Mouse (Mus musculus): Measurements from ENCODE around the gene Kxd1. TPM values are rescaled to one million over a fixed set of nuclear protein-coding genes. Genes with fewer than 3 reads are reported as not detected.

Gene Kxd1
- 10 to 100 TPM; 67.7 to 74.7 TPM for total RNA-seq (2021)
- long read RNA-seq, experiment 1, transcript Kxd1-201 (5 exons, 1,216 nt), result major isoform, 61 of 94 reads
- long read RNA-seq, experiment 1, partial matches to known transcripts, result 9 of 94 reads
- long read RNA-seq, experiment 1, other reads (novel, unspliced or antisense), result 23 of 94 reads
- long read RNA-seq, experiment 2, transcript Kxd1-201 (5 exons, 1,216 nt), result major isoform, 89 of 137 reads
- long read RNA-seq, experiment 2, partial matches to known transcripts, result 29 of 137 reads
- long read RNA-seq, experiment 2, other reads (novel, unspliced or antisense), result 17 of 137 reads

DNA sequence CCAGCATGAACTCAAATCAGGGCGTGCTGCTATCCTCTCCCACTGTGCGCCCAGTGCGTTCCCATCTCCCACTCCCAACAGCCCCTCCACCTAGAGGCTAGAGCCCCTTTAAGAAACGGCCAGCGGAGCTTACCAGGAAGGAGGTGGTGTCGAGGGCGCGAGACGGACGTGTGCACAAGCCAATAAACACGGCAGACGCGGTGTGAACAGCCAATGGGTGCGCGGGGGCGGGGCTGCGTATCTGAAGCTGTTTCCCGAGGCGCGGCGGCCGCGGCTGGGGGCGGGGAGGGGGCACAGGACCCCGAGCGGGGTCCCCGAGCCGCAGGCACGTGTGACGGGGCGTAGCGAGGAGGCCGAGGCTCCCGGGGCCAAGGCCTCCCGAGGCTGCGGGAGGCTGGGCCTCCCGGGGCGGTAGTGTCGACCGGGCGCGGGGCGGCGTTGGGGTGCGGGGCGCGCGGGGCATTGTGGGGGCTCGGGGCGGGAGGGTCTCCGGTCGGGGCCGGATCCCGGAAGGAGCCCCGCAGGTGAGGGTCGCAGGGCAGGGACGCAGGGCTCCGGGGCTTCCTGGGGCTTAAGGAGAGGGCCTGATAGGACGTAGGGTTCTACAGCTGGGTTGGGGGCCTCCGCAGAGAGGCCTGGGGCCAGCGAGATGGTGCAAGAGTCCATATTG is at the start of gene Kxd1, which contains the start of gene Fkbp8:
Gene Kxd1 (minus strand): TSS at position 445 of the 670 bp plus-strand sequence.
Gene Fkbp8 (plus strand): TSS at position 213 of the 670 bp plus-strand sequence.
- DNase-seq, result peak; percentile 95 to 100
- intact Hi-C loops (cut with DNase I), result no loop called here

GRCm38 (mm10) chr8:70577207-70577606 is 49.5 kb upstream of the Kxd1 start:
- intact Hi-C loops (cut with DNase I), result no loop called here
- DNase-seq, result no peak

- DNase-seq, result peak in 1 of 2 experiments; percentile 53
- intact Hi-C loops (cut with DNase I), result no loop called here
Measured at GRCm38 (mm10) chr8:70574915-70575314, 47.2 kb upstream of the Kxd1 start.

DNA sequence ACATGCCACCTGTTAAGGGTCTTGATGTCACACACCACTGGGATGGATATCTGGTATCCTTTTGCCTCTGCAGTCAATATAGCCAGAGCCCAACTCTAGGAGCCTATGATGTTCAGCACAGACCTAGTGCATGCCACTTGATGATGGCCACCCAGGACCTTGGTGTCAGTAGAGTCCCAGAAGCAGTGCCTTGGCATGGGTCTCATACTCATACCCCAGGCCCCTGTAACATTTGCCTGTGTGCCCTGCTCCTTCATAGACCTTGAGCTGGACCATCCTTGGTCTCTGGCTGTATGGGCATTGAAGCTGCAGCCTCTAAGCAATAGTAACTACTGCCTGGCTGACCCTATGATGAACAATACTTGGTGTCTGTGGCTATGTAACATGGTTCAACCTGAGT is 46.5 kb upstream of the Kxd1 start:
- DNase-seq, result no peak
- intact Hi-C loops (cut with DNase I), result no loop called here

DNA sequence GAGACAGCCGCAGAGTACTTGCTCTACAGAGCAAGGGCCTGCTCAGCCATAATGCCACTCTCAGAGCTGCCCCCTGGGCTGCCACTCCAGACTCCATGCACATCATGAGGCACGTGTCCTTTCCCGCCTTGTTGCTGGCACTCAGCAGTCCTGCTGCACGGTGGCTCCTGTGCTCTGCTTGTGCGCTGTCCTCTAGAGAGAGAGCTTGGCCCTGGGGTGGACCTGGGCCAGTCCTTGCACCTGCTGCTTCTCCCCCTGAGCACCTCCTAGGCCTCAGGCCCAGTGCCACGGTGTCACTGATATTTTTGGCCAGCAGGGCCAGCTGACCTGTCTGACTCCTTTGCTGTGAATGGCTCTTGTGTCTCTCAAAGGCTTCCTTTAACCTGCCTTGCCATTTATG is 43.2 kb upstream of the Kxd1 start:
- intact Hi-C loops (cut with DNase I), result no loop called here

DNA sequence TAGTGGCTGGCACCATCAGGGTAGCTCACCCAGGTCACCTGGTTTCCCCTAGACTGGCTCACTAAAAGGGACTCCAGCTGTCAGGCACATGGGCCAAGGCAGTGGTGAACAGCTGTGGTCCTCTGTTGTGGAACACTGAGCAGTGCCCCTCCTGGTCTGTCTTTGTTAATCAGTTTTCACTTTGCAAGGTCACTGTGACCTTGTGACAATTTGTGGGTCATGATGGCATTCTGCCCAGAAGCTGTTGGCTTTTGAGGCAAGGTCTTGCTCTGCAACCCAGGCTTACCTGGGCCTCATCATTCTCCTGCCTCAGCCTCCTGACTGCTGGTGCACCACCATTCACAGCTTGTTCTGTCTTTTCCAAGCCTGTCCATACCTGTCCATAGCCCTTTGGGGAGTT is 42.6 kb upstream of the Kxd1 start:
- DNase-seq, result no peak
- intact Hi-C loops (cut with DNase I), result no loop called here

More for the DNA sequence above, 43.2 kb upstream of the Kxd1 start:
- DNase-seq, result peak; percentile 56 to 73

DNA sequence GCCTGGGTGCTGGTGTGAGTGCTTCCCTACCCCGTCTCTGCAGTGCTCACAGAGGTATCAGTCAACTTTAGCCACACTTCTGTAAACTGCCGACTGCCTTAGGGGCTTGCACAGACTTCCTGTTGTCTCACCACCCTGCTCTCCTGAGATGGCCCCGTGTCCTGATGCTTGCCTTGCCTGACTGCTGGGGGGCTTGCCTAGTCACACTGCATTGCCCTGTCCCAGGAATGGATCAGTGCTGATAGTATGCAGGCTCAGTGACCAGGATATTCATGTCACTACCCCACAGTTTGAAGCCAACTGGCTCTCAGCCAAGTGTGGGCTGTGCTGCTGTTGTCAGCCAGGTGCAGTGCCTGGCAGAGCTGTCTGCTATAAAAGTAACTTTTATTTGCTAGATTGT is 37.8 kb upstream of the Kxd1 start:
- no peak for DNase-seq
- intact Hi-C loops (cut with DNase I), result no loop called here

DNA sequence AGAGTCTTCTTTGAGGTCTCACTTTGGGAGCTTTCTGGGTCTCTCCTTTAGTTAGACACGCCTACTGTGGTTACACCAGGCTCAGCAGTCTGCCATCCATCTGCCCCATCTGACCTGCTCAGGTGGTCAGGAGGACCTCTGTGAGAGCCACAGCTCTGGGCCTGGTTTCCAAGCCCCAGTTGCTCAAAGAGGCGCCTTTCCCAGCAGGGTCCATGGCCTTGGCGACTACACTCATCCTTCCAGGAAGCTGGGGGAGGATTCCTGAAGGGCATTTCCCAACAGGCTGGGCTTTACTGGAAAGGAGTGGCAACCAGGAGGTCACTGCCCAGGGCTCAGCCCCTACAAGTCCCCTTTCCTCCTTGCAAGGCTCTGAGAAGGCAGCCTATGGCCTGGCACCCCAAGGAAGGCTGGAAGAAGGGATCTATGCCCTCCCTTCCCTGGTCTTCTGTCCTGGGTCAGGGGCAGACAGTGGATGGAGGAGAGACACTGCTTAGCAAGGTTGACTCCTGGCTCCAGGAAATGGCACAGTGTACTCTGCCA is 37.0 kb upstream of the Kxd1 start:
- no peak for DNase-seq
- intact Hi-C loops (cut with DNase I), result no loop called here

- intact Hi-C loops (cut with DNase I), result no loop called here
Measured at GRCm38 (mm10) chr8:70563763-70564387, 36.1 kb upstream of the Kxd1 start.

DNA sequence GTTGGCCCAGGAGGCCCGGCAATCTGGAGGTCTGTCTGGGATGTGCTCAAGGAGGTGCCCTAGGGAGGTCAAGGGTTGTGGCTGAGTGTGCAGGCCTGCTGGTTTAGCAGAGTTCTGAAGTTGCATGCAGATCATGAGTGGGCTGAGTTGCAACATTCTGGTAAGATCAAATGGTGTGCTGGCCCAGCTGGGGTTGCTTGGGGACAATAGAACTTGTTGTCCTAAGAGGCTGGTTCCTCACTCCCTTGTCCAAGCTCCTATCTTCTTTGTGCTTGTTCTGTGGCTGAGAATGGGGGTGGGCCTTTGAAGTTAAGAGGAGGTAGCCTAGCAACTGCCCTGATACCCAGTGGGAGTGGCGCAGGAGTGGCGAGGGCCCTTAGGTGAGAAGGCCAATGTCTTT is 35.0 kb upstream of the Kxd1 start:
- no peak for DNase-seq
- intact Hi-C loops (cut with DNase I), result no loop called here

More at GRCm38 (mm10) chr8:70563763-70564387, 36.1 kb upstream of the Kxd1 start:
- no peak for DNase-seq

GRCm38 (mm10) chr8:70561809-70562535 is 34.2 kb upstream of the Kxd1 start:
- intact Hi-C loops (cut with DNase I), result loop anchor here (2.0 kb wide), 1 partner anchor 23 kb away; no protein-coding TSS in a partner anchor

GRCm38 (mm10) chr8:70561357-70561756 is 33.6 kb upstream of the Kxd1 start:
- no peak for DNase-seq
- intact Hi-C loops (cut with DNase I), result loop anchor here (2.0 kb wide), 1 partner anchor 23 kb away; no protein-coding TSS in a partner anchor

More at GRCm38 (mm10) chr8:70561809-70562535, 34.2 kb upstream of the Kxd1 start:
- DNase-seq, result peak in 1 of 2 experiments; percentile 50

GRCm38 (mm10) chr8:70560564-70560963 is 32.8 kb upstream of the Kxd1 start:
- intact Hi-C loops (cut with DNase I), result loop anchor here (2.0 kb wide), 1 partner anchor 24 kb away; no protein-coding TSS in a partner anchor
- no peak for DNase-seq

DNA sequence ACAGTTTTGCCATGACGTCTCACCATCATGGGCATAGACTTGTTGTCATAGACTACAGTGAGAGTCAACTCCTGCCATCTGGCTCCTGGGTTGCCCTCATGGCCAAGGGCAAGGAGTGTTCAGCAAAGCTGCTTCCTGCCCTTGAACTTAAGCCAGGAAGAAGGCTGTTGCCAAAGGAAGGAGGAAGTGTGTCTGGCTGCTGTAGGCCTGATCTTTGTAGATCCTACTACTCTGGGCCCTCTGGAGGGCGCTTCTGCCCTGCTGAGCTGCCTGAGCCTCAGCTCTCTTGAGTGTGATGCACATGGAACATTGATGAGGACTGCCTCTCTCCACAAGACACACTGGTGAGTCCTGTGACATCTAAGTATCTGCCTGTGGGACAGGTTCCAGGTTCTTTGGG is 32.3 kb upstream of the Kxd1 start:
- peak in 1 of 2 experiments; percentile 56 for DNase-seq
- intact Hi-C loops (cut with DNase I), result loop anchor here (2.0 kb wide), 1 partner anchor 25 kb away; no protein-coding TSS in a partner anchor

DNA sequence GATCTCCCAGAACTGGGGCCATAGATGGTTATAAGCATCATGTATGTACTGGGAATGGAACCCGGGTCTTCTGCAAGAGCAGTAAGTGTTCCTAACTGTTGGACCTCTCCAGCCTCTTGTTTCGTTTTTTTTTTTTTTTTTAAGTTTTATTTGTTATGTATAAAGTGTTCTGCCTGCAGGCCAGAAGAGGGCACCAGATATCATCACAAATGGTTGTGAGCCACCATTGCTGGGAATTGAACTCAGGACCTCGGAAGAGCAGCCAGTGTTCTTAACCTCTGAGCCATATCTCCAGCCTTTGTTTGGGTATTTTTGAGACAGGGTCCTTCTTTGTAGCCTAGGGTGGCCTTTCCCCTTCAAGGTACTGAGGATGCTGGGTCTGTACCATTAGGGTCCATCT is 31.2 kb upstream of the Kxd1 start:
- intact Hi-C loops (cut with DNase I), result no loop called here

GRCm38 (mm10) chr8:70558334-70558733 is 30.6 kb upstream of the Kxd1 start:
- intact Hi-C loops (cut with DNase I), result no loop called here
- DNase-seq, result no peak

More for the DNA sequence above, 31.2 kb upstream of the Kxd1 start:
- no peak for DNase-seq

- intact Hi-C loops (cut with DNase I), result no loop called here
- DNase-seq, result no peak
Measured at GRCm38 (mm10) chr8:70555079-70555747, 27.5 kb upstream of the Kxd1 start.

DNA sequence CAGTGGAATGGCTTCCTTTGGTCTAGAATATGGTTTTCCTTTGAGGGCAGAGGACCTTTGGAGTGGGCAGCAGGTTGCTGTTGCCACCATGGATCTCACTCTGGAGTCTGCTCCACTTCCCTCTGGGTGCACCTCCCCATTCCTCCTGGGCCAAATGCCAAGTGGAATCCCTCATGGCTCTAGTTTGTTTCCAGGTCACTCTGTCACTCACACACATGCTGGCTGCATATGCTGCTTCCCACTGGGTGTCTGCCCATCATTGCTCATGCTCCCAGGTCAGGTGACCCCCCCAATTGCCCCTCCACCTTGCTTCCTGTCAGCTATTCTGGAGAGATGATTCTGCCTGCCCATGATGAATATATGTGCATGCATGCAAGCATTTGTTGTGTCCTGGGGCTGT is 26.0 kb upstream of the Kxd1 start:
- intact Hi-C loops (cut with DNase I), result no loop called here
- peak in 1 of 2 experiments; percentile 70 for DNase-seq

GRCm38 (mm10) chr8:70552836-70553235 is 25.1 kb upstream of the Kxd1 start:
- intact Hi-C loops (cut with DNase I), result no loop called here
- DNase-seq, result no peak
